Mouse (Mus musculus): ENCODE measurements at regions not wholly inside any gene's neighbourhood (a gene's known extent, or its start where the extent isn't known, plus 50 kb on each side); places are given as distances from the start of the nearest gene placed in this dataset.
A peak's percentile ranks its signal among the peaks of the same experiment; 100 is the strongest.

DNA sequence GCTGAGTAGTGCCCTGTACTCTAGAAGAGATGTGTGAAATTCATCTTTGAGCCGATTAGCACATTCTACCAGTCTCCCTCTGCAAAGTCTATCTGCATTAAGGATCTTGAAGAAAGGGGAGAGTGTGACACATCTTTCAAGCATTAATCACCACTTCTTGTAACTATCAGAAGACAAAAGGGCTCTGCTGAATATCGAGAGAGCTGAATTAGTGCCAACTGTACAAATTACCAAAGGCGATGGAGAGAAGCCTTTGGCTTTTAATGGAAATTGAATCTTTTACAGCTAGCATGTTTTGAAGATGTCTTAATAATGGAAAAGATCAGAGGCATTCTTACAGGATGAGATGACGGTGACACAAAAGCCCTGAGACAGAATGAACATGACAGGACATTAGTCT lies 97.2 kb upstream of the Pam start:
- no peak for ATAC-seq

DNA sequence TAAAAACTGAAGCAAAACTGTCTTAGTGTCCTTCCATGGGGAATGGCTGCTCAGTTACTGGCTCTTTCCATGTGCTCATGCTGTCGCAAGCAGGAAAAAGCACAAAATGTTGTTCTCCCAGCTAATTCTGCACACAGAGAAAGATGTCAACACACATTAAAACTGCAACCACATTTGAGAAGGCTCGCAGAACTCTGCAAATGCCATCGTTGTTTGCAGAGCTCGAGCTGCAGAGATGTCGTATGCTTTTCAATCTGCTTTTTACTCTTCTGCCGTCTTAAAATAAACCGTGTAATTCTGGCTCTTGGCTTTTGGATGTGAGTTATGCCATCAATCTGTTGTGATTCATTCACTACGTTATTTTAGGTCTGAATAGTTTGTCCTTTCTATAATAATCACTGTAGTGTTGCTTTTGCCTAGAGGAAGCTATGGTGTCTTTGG lies 96.6 kb upstream of the Pam start:
- no peak for ATAC-seq

DNA sequence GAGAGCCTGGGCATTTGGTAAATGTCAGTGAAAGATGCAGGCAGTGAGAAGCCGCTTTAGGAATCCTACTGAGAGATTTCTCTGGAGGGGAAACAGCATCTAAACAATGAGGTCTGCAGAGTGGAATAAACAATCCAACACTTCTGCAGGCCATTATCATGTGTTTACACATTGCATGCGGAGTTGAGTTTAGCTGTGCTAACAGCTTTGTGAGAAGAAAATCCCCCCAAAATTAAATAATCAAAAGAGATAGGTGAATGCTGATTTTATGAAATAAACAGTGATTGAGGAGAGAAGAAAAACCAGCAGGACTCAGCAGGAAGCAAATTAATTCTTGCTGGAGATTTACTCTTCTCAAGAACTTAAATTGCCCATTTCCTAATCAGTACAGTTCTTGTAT lies 95.9 kb upstream of the Pam start:
- ATAC-seq = no peak

DNA sequence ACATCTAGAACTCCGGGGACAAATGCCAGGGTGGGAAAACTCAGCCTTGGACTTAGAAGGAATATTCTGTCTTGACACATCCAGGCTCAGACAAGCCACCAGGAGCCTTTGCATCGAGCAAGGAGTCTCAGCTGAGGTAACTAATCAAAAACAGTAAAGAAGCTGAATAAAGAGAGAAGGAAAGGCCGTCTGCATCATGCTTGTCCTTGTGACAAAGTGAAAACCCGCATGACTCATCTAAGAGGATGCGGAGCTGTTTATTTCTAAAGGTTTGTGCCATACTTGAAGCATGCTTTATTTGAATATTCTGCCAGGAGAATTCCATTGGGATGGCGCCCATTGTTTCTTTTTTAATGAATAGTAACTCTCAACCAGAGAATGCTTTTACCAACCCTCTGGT lies 95.3 kb upstream of the Pam start:
- ATAC-seq = no peak

DNA sequence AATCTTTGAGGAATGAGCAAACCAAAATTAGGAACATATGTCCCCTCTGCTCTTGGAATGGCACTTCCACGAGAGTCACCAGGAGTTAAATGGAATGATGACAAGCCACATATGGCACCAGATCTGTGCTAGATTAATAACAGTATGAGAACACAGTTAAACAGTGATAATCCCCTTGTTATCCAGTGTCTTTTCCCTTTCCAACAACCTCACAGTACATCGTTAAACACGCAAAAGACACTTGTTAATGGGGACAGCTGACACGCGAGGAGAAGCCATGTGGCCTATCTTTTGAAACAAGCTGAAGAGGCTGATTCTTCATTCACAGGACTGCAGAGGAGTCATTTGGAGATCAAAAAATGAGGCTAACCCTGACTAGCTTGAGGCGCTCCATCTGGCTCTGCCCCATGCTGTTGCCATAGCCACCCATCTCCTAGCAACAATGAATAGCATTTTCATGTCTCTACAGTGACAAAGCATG lies 94.6 kb upstream of the Pam start:
- no peak for ATAC-seq

DNA sequence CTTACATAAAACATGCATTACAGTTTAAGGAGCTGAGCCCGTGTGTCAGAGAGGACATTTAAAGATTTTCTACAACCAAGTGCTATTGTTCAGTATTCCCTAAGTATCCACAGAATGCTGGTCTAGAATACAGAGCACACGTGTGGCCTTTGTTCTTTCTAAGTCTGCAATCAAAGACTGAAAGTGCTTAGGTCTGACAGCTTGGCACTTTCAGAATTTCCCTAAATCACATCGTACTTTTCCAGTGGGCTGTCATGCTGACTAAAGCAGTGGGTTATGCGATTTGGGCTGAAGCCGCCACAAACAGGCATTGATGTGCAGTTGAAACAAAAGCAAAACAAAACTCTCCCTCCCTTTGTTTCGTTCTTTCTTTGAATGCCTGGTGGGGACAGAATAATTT lies 84.9 kb upstream of the Pam start:
- ATAC-seq = no peak

DNA sequence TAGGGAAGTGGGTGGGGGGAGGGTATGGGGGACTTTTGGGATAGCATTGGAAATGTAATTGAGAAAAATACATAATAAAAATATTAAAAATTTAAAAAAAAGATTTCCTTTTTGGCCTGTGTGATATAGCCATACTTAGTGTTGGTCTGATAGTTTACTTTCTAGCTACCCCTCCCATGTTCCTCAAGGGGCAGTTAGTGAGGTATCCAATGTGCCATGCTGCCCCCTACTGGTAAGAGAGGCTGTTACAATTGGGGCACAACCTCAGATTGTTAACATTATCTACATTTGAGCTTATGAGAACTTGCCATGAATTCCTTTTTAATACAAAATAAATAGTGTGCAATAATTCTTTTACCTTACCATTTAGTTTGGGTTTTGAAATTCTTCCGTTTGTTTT lies 83.6 kb upstream of the Pam start:
- ATAC-seq = peak; percentile 63

DNA sequence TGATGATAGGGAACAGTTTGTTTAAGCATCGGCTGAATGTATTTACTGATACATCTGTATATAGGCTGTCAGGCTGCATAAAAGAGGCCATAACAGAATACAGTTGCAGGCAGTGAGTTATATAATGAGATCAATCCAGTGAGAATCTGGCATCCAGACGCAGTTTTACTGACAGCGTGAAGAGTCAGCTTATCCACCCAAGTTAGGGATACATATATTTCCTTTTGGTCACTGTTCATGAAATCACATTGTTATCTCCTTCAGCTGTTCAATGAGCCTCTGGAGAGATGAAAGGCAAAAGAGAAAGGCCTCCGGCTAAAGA lies 79.3 kb upstream of the Pam start:
- no peak for ATAC-seq

DNA sequence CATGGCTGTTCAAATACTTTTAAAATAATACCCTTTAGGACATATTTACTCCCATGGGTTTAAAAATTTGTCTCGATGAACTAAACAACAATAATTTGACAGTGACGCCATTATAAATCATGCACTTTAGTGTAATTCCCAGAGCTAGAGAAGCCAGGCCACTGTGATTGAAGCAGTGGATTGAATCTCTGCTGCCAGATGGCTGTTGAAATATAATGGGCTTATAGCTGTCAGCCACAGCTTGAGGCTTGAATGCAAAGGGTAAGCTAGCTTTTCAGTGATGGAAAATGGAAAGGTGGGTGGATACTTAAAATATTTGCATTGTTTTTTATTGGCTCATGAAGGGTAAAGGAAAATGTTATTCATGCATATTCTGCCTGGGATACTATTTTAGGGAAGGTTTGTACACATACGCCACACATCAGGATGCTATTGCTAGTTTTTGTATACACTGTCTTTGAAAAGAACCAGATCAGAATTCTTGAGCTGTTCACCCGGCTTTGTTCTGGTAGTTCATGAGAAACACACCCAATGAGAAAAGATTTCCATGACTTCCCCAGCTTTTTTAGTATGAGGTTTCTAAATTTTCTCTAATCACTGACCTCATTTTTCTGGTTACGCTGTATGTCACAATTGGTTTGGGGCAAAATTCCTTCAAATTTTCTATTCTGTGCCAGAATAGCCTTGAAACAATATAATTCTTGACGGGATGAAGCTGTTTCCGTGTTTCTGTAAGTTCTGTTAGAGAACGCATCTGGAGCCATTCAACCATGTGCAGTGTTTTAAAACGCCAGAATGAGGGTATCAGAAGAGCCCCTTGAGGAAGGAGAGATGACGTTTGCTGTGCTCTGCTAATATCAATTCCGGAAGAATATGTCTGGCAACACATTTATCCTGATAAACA lies 78.7 kb upstream of the Pam start:
- ATAC-seq = no peak

DNA sequence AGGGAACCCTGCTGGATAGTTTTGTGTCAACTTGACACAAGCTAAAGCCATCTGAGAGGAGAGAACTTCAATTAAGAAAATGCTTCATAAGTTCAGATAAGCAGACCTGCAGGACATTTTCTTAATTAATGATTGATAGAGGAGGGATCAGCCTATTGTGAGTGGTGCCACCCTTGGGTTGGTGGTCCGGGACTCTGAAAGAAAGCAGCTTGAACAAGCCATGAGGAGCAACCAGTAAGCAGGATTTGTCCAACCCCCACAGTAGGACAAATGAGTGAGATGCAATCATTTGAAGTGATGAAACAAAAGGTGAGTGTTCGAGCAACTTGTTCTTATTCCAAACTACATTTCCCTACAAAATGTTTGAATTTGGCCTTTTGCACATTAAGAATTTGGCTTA lies 78.0 kb upstream of the Pam start:
- no peak for ATAC-seq

DNA sequence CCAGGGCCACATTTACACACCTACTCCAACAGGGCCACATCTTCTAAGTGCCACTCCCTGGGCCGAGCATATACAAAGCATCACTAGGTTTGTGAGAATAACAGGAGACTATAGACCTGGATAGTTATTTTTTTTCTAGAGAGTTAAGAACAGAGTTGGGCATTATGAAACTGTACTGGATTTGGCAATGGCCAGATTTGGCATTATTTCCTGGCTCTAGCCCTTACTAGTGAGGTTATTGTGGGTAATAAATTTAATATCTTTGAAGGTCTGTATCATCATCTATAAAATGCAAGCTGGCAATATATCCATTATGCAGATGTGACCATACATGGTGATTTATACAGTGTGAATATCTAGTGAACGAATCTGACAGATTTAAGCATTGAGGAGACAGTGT lies 75.8 kb upstream of the Pam start:
- no peak for ATAC-seq

DNA sequence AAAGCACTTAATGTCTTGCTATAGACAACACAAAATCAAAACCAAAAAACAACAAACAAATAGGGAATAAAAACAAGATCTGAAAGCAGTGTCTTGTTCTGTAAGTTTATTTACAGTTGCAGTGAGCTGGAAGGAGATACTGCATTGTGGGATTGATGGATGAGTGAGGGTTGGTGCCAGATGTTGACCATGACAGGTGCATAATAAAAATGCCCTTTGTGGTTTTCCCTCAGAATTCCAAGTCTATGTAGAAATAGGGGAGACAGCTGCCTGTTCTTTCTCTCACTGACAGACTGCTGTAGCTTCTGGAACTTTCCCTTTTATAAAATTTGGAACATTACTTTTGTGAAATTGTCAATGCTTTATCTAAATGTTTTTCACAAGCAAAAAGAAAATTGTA lies 73.9 kb upstream of the Pam start:
- ATAC-seq = no peak

DNA sequence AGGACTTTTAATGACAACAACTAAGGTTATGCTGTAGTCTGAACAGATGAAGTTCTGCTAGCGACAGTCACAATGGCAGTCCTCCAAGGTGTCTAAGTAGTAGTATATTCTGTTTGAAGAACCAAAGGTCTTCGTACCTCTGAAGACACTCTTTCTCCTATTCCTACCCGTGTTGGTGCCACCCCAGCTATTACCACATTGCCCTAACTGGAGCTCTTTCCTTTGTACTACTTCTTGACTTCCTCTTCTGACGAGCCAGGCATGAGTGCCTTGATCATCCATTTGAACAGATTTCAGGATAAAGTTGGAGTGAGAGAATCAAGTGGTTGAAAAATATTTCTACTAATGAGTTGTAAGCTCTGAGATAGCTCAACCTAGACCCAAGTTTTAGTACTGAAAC lies 72.4 kb upstream of the Pam start:
- ATAC-seq = no peak

DNA sequence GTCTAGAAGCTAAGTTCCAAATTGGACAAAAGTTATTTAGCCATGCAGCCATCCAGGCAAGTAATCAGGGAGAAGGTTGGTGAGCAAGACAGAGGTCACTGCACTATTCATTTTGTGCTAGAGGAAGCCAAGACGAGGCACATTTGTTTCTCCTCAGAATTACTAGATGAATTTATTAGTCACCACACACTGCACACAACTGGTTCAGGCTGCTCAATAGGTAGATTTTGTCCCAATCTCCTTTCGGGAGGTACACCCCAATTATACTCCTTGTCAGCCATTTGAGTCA lies 67.1 kb upstream of the Pam start:
- no peak for ATAC-seq

DNA sequence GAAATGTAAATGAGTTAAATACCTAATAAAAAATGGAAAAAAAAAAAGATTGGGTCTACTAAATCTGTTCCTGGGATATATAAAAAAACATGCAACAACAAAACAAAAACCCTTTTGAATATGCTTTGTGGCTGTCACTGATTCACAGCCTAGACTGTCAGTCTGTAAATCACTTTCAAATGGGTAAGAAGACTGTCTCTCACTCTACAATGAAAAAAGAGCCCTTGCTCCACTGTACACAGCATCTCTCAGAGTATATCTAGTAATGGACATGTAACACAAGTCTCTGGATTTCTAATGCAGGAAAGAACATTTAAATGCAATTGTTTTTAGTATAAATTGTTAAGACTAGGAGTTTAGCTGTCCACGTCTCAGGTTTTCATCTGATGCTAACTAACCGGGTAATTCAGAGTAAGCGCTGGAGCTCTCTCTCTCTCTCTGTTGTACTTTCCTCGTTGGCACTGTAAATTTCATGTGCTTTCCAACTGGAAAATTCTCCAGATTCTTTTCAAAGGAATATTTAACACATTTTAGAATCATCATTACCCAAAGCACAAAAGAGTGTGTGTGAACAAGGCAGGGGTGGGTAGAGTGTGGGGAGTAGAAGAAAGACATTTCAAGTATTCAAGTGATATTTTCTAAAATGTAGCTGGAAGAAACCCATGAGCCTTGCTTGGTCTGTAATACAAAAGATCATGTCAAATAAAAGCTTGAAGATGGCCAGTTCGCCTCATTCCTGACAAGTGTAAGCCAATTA lies 66.6 kb upstream of the Pam start:
- ATAC-seq = no peak

DNA sequence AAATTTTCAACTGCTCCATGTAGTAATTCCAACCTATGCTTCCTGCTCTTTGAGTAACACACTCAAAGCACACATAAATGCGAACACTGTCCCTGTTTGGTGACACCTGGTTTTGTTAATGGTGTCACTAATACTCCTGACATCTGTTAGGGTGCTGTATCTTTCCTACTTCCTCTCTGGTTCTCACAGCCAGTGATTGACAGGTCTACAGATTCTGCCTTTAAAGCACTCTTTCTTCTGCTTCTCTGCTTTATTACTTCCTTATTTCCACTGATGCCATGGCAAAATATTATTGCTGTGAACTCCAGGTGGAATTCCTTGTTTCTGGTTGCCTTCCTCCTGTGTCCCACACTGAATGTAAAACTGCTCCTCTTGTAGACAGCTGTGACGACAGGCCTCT lies 63.5 kb upstream of the Pam start:
- ATAC-seq = no peak

DNA sequence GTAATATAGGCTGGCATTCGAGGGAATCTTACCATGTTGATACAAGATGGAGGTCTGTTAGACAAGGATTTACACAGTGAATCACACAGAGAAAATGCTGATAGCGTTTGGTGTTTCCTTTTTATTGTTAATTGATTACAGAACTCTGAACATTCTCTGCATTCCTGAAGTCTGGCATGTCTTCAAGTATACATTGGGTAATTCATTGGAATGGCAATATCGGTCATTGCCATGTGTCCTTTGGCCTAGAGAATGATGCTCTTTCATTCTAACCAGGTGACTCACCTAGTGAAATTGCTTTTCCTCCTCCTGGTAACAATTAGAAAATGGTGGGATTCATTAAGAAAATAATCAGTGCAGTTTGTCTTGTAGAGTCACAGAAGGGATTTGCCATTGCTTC lies 51.9 kb upstream of the Pam start:
- ATAC-seq = no peak
